Mouse (Mus musculus): ENCODE measurements around the gene Kif11. TPM values are rescaled to one million over a fixed set of nuclear protein-coding genes. Genes with fewer than 3 reads are reported as not detected.
A peak's percentile ranks its signal among the peaks of the same experiment; 100 is the strongest.

The Kif11 gene
- polyA plus RNA-seq, 2 experiments = 46.7 to 47.1 TPM

DNA sequence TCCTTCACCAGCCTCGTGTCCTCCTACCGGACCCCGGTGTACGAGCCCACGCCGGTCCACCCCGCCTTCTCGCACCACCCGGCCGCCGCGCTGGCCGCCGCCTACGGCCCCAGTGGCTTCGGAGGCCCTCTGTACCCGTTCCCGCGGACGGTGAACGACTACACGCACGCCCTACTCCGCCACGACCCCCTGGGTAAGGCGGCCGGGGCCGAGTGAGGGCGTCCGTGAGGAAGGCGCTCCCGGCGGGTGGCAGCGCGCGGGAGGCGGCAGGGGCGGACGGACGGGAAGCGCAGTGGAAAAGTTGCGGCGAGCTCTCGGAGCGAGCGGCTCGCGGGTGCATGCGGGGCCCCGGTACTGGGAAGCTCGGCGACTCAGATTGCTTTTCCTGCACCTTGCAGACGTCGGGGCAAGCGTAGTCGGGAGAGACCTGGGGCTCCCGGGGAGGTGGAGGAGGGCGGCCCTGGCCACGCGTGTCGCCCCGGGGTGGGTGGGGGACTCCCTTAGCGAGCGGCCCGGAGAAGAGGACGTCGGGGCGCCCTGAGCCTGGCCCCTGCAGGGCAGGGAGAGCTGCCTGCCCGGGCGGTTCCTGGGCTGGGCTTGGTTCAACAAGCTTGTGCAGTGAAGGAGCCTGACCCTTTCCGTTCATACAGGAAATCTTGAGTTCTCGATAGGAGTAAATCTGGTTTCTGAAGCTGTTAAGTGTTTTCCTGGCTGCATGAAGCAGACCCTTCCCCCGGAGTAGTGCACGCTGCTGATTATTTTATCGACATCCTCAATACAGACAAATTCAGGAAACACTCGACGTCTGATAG is 59.0 kb downstream of the Kif11 start:
- ATAC-seq (ENCODE audit: low FRiP score, low read depth) = no peak; the same call in 1 of the 2 replicates
- TF ChIP-seq POLR2A (IDR thresholded peaks at IDR 0.05; ENCODE audit: borderline replicate concordance, extremely low read depth, insufficient read depth, insufficient read length) = no peak
- H3K4me2 ChIP-seq (replicated peaks; ENCODE audit: low read depth, low read length, severe bottlenecking) = peak overlapping the region; percentile 65
- no peaks in the 10 kb centered on the region for H3K9me3 ChIP-seq (ENCODE audit: control insufficient read depth, low read length)
- peaks cover 78% of the 10 kb centered on the region for H3K27me3 ChIP-seq (ENCODE audit: control insufficient read depth, insufficient read depth, low read length)
- H3K36me3 ChIP-seq (ENCODE audit: control insufficient read depth, insufficient read depth, low read length) = no peaks in the 10 kb centered on the region
- peaks cover 4% of the 10 kb centered on the region for H3K4me1 ChIP-seq (ENCODE audit: control insufficient read depth, insufficient read depth, low read length)
- H3K9ac ChIP-seq (ENCODE audit: low read depth, low read length, severe bottlenecking) = peak overlapping the region; percentile 46
- WGBS = under 1% methylated on average over 67 of the region's 77 CpGs
- DNase-seq (ENCODE audit: low spot score) = peak; percentile 11
- 0 out of 2 replicates have a peak overlapping the region, but pooled peaks have one; percentile 52 for H3K27ac ChIP-seq (replicated peaks; ENCODE audit: low read depth, low read length)
- peak overlapping the region; percentile 44 for H3K4me3 ChIP-seq (replicated peaks; ENCODE audit: low read length)

DNA sequence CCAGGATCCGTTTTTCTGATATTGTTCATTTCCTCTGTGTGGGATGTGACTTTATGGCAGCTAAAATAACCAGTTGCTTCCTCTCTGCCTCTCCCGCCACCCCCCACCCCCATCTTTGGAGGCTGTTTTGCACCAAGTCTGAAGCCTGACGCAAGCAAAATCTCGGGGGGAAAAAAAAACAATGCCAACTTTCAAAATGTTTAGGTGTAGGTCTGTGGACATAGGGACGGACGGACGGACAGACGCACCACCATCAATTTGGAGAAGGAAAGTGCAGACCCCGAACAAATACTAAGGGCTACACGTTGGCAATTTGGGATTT is 59.6 kb downstream of the Kif11 start:
- H3K36me3 ChIP-seq (ENCODE audit: control insufficient read depth, insufficient read depth, low read length) = no peaks in the 10 kb centered on the region
- peak overlapping the region; percentile 1; the same call in 1 of the 2 replicates for H3K4me2 ChIP-seq (replicated peaks; ENCODE audit: low read depth, low read length, severe bottlenecking)
- peaks cover 4% of the 10 kb centered on the region for H3K4me1 ChIP-seq (ENCODE audit: control insufficient read depth, insufficient read depth, low read length)
- TF ChIP-seq POLR2A (IDR thresholded peaks at IDR 0.05; ENCODE audit: borderline replicate concordance, extremely low read depth, insufficient read depth, insufficient read length) = no peak
- WGBS = 6% methylated on average over 10 of the region's 10 CpGs
- 0 out of 2 replicates have a peak overlapping the region, but pooled peaks have one; percentile 5 for H3K4me3 ChIP-seq (replicated peaks; ENCODE audit: low read length)
- H3K9me3 ChIP-seq (ENCODE audit: control insufficient read depth, low read length) = no peaks in the 10 kb centered on the region
- H3K9ac ChIP-seq (ENCODE audit: low read depth, low read length, severe bottlenecking) = no peak overlapping the region
- DNase-seq (ENCODE audit: low spot score) (no peak), ATAC-seq (ENCODE audit: low FRiP score, low read depth) (no peak)
- H3K27ac ChIP-seq (replicated peaks; ENCODE audit: low read depth, low read length) = no peak overlapping the region
- H3K27me3 ChIP-seq (ENCODE audit: control insufficient read depth, insufficient read depth, low read length) = peaks cover 79% of the 10 kb centered on the region

DNA sequence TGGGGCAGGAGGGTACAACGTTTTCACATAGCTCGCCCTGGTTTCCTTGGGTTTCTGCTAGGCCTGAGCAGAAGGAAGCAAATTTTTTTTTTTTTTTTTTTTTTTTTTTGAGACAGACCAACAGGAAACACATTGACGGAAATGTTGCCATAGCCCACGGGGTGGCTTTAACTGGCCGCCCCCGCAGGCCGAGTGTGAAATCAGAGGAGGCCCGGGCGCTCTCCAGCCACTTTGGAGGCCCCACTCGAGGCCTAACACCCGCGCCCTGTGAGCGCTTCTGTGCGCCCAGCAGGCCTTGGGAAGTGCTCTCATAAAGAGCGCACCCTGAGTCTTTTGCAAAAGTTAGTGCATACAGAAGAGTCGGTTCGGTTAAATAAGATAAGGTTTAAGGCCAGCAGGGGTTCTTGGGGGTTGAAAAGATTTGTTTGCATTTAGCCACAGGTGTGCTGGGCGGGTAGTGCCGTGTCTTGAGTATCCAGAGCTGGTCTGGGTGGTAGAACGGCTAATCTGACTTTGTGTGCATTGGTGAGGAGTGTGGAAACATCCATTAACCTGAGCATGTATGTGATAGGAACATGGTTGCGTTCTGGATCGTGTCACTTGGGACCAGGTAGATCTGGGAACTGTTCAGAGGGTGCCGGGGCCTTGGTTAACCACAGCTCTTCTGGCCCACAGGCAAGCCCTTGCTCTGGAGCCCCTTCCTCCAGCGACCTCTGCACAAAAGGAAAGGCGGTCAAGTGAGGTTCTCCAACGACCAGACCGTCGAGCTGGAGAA is 60.5 kb downstream of the Kif11 start:
- Histone ChIP-seq H3K27me3 (ENCODE audit: control insufficient read depth, insufficient read depth, low read length) (peaks cover 79% of the 10 kb centered on the region), H3K27ac (replicated peaks; ENCODE audit: low read depth, low read length) (no peak overlapping the region), H3K9ac (ENCODE audit: low read depth, low read length, severe bottlenecking) (no peak overlapping the region), H3K4me3 (replicated peaks; ENCODE audit: low read length) (no peak overlapping the region), H3K9me3 (ENCODE audit: control insufficient read depth, low read length) (no peaks in the 10 kb centered on the region), H3K4me2 (replicated peaks; ENCODE audit: low read depth, low read length, severe bottlenecking) (no peak overlapping the region; the same call in 1 of the 2 replicates), H3K36me3 (ENCODE audit: control insufficient read depth, insufficient read depth, low read length) (no peaks in the 10 kb centered on the region), H3K4me1 (ENCODE audit: control insufficient read depth, insufficient read depth, low read length) (peaks cover 4% of the 10 kb centered on the region)
- DNase-seq (ENCODE audit: low spot score) = no peak
- no peak for TF ChIP-seq POLR2A (IDR thresholded peaks at IDR 0.05; ENCODE audit: borderline replicate concordance, extremely low read depth, insufficient read depth, insufficient read length)
- WGBS = 10% methylated on average over 28 of the region's 28 CpGs
- ATAC-seq (ENCODE audit: low FRiP score, low read depth) = no peak

DNA sequence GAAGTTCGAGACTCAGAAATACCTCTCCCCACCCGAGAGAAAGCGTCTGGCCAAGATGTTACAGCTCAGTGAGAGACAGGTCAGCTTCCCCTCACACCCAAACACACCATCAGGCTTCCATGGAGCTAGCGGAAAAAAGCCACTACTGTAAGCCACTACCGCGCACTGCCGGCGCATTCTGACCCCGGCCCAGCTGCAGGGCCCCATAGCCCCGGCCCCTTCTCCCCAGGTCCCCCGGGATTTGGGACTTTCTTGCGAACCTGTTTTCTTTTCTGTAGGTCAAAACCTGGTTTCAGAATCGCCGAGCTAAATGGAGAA is 61.0 kb downstream of the Kif11 start:
- Histone ChIP-seq H3K4me1 (ENCODE audit: control insufficient read depth, insufficient read depth, low read length) (peaks cover 4% of the 10 kb centered on the region), H3K4me3 (replicated peaks; ENCODE audit: low read length) (no peak overlapping the region), H3K9ac (ENCODE audit: low read depth, low read length, severe bottlenecking) (no peak overlapping the region), H3K27ac (replicated peaks; ENCODE audit: low read depth, low read length) (no peak overlapping the region), H3K36me3 (ENCODE audit: control insufficient read depth, insufficient read depth, low read length) (no peaks in the 10 kb centered on the region), H3K9me3 (ENCODE audit: control insufficient read depth, low read length) (no peaks in the 10 kb centered on the region), H3K27me3 (ENCODE audit: control insufficient read depth, insufficient read depth, low read length) (peaks cover 76% of the 10 kb centered on the region), H3K4me2 (replicated peaks; ENCODE audit: low read depth, low read length, severe bottlenecking) (no peak overlapping the region; the same call in 1 of the 2 replicates)
- no peak for TF ChIP-seq POLR2A (IDR thresholded peaks at IDR 0.05; ENCODE audit: borderline replicate concordance, extremely low read depth, insufficient read depth, insufficient read length)
- WGBS = 9% methylated on average over 14 of the region's 14 CpGs
- no peak for DNase-seq (ENCODE audit: low spot score)
- no peak for ATAC-seq (ENCODE audit: low FRiP score, low read depth)

DNA sequence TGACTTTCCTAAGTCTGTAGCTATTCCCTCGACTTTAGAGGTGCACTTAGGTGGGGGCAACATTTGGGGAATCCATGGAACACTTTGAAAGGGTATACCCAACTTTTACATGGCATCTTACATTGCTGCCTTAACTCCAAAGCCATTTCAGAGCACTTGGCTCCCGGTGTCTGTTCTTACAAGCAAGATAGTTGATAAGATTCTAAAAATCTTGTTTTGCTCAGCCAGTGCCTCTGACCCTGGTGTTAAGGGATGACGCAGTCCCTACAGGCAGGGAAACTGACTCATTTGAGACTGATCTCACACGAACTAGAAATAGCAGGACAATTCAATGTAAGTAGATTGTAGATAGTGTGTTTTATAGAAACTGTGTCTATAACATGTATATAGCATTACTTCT is 64.0 kb downstream of the Kif11 start:
- Histone ChIP-seq H3K4me1 (ENCODE audit: control insufficient read depth, insufficient read depth, low read length) (no peaks in the 10 kb centered on the region), H3K4me3 (replicated peaks; ENCODE audit: low read length) (no peak overlapping the region), H3K4me2 (replicated peaks; ENCODE audit: low read depth, low read length, severe bottlenecking) (no peak overlapping the region), H3K27me3 (ENCODE audit: control insufficient read depth, insufficient read depth, low read length) (peaks cover 48% of the 10 kb centered on the region), H3K9ac (ENCODE audit: low read depth, low read length, severe bottlenecking) (no peak overlapping the region), H3K36me3 (ENCODE audit: control insufficient read depth, insufficient read depth, low read length) (no peaks in the 10 kb centered on the region), H3K9me3 (ENCODE audit: control insufficient read depth, low read length) (no peaks in the 10 kb centered on the region), H3K27ac (replicated peaks; ENCODE audit: low read depth, low read length) (no peak overlapping the region)
- 74% methylated on average over 4 of the region's 4 CpGs for WGBS
- DNase-seq (ENCODE audit: low spot score) = no peak
- no peak for ATAC-seq (ENCODE audit: low FRiP score, low read depth)
- no peak for TF ChIP-seq POLR2A (IDR thresholded peaks at IDR 0.05; ENCODE audit: borderline replicate concordance, extremely low read depth, insufficient read depth, insufficient read length)

Measured in limb, embryonic 14.5 days (tissue).